Mouse (Mus musculus) brain, embryonic 14.5 days (tissue): Measurements from ENCODE around the gene Lbp.

ENCODE experiments used
- CTCF ChIP-seq: fragments of 200-500 bp; IDR thresholded peaks from 2 replicates; pipeline ENCODE4 v1.5.1; 2012; ENCODE audit warnings: inconsistent platforms, mild to moderate bottlenecking, moderate library complexity, borderline replicate concordance; ENCODE audit not compliant: insufficient read depth, insufficient read length; ENCODE audit errors: extremely low read depth
- POLR2A ChIP-seq: fragments of 200-500 bp; IDR thresholded peaks from 2 replicates; pipeline ENCODE4 v1.6.1; 2012; ENCODE audit warnings: mild to moderate bottlenecking, inconsistent platforms, borderline replicate concordance; ENCODE audit not compliant: poor library complexity, insufficient read depth, insufficient read length, severe bottlenecking; ENCODE audit errors: extremely low read depth

DNA sequence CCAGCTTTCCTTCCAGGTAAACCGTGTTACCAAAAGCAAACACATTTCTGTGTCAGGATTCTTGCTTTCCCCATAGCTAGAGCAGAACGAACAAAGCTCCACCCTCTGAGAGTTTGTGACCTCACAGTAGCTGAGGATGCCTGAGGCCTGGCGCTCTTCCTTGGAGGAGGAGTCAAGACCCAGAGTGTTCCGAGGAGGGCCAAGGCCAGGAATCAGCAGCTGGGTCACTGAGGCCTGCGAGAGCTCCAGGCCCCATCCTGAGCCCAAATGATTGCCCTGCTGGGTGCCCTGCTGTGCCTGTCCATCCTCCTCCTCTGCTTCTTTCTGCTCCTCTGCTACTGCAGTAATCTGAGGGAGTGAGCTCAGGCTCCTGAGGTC is 63.9 kb downstream of the Lbp start:
- TF ChIP-seq CTCF (no peak), POLR2A (no peak)
